Comparison of ENCODE assay signal across 8 mouse cellular contexts in the genomic region with DNA sequence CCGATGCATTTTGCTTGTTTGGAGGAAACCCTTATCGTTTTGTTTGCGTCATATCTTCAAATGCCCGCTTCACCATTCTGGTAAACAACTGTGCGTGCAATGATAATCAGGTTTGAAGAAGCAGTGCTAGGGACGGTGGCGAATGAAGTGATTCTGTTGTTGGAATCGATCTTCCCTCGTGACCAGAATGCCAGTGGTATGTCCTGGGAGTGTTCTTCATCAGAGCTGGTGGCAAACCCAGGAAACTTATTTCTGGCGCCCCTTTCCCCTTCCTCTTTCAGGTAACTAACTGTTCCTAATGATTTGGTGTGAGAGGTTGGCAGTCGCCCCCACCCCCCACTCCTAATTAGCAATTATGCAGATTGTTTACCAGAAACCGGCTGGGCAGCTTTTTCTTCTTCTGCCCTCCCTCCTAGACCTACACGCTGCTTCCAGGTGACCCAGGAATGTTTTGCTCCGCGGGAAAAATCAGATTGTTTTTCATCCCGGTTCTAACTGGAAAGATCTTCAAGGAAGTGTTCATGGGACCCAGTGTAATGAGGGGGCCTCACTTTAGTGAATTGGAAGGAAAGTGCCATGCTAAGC.
DNase-seq lines count a peak whose midpoint lies in the region; ATAC-seq and TF ChIP-seq lines count a peak whose summit lies in the region.

No protein-coding gene starts in this region.

- no peak for TF ChIP-seq CTCF in layer of hippocampus, adult 2 months (conservative IDR thresholded peaks at IDR 0.05)

- peaks cover 5% of the 10 kb centered on the region; the same call in 1 of the 2 replicates for H3K27me3 ChIP-seq in forebrain, embryonic 14.5 days (replicated peaks; ENCODE audit: control insufficient read depth, insufficient read depth, low read length)
- H3K27me3 ChIP-seq in limb, embryonic 10.5 days (ENCODE audit: low read depth, poor library complexity, severe bottlenecking), result peaks cover 15% of the 10 kb centered on the region

- H3K36me3 ChIP-seq in forebrain, embryonic 14.5 days (ENCODE audit: control insufficient read depth, insufficient read depth, low read length), result no peaks in the 10 kb centered on the region
- peaks cover 3% of the 10 kb centered on the region; the same call in 1 of the 2 replicates for H3K36me3 ChIP-seq in limb, embryonic 10.5 days

- H3K4me3 ChIP-seq in layer of hippocampus, adult 2 months, result peak overlapping the region; percentile 52
- peak overlapping the region; percentile 37 for H3K4me3 ChIP-seq in forebrain, embryonic 14.5 days (ENCODE audit: low read depth, low read length)
- H3K4me3 ChIP-seq in limb, embryonic 10.5 days, result peak overlapping the region; percentile 52

- peak overlapping the region; percentile 60 for H3K27ac ChIP-seq in layer of hippocampus, adult 2 months
- no peak overlapping the region for H3K27ac ChIP-seq in forebrain, embryonic 14.5 days (ENCODE audit: low read depth, low read length)
- peak overlapping the region; percentile 87 for H3K27ac ChIP-seq in limb, embryonic 10.5 days

- DNase-seq in layer of hippocampus, adult 2 months (ENCODE audit: low spot score in 2 of 2), result no peak
- DNase-seq in layer of hippocampus, postnatal 10 days (ENCODE audit: low spot score in 2 of 2), result no peak
- peak; percentile 26 for DNase-seq in forebrain, embryonic 14.5 days (ENCODE audit: low spot score)
- DNase-seq in limb, embryonic 10.5 days (ENCODE audit: low spot score), result no peak
- peak; percentile 39 for DNase-seq in retina, embryonic 14.5 days (ENCODE audit: low spot score)
- DNase-seq in cerebellum, adult 11-12 months, result no peak
- DNase-seq in spleen, postnatal 14 days (ENCODE audit: low spot score in 2 of 2), result no peak
- no peak for DNase-seq in adrenal gland, postnatal 25 days

- H3K4me1 ChIP-seq in forebrain, embryonic 14.5 days (ENCODE audit: control insufficient read depth, insufficient read depth, low read length), result peaks cover 12% of the 10 kb centered on the region
- H3K4me1 ChIP-seq in limb, embryonic 10.5 days, result peaks cover 84% of the 10 kb centered on the region

- peak overlapping the region; percentile 60 for H3K9ac ChIP-seq in forebrain, embryonic 14.5 days (ENCODE audit: low read length)

- 4% methylated on average over 16 of the region's 16 CpGs for WGBS in forebrain, embryonic 14.5 days
- WGBS in limb, embryonic 10.5 days, result 4% methylated on average over 16 of the region's 16 CpGs

- no peaks in the 10 kb centered on the region for H3K9me3 ChIP-seq in forebrain, embryonic 14.5 days (replicated peaks; ENCODE audit: control insufficient read depth, low read length)
- no peaks in the 10 kb centered on the region for H3K9me3 ChIP-seq in limb, embryonic 10.5 days (replicated peaks)

- peak overlapping the region; percentile 73 for H3K4me2 ChIP-seq in forebrain, embryonic 14.5 days (ENCODE audit: low read length)

- peak; percentile 44 for ATAC-seq in forebrain, embryonic 14.5 days

Comparison
In these comparisons a context has a peak if more than half of its experiments do, and no peak if none do; other contexts are left out.
1. DNase-seq: peak in forebrain, embryonic 14.5 days (single experiment) and retina, embryonic 14.5 days (single experiment); none in layer of hippocampus, adult 2 months (0 of 2), layer of hippocampus, postnatal 10 days (0 of 2), limb, embryonic 10.5 days (single experiment), cerebellum, adult 11-12 months (single experiment), spleen, postnatal 14 days (0 of 2) and adrenal gland, postnatal 25 days (single experiment).
2. Peak in every context shown above with its lines, with median percentiles within 50 percentile points of each other: H3K4me3 ChIP-seq.